Mouse (Mus musculus) forebrain, embryonic 13.5 days (tissue): ENCODE data around the gene Brk1. TPM values are rescaled to one million over a fixed set of nuclear protein-coding genes. Genes with fewer than 3 reads are reported as not detected.

Experiments used
- ATAC-seq: fragments of 200-750 bp; cut with Nextera tagmentation; 2 replicates; pipeline ENCODE4 v1.8.0; 2017
- H3K27ac ChIP-seq: fragments of 300-500 bp; sonication (generic); 2 replicates; pipeline ENCODE4 v1.5.1; 2015; ENCODE audit warnings: inconsistent platforms, mild to moderate bottlenecking, moderate library complexity
- H3K27me3 ChIP-seq: fragments of 300-500 bp; sonication (generic); 2 replicates; pipeline ENCODE4 v1.6.1; 2015; ENCODE audit warnings: mild to moderate bottlenecking, inconsistent platforms
- H3K36me3 ChIP-seq: fragments of 300-500 bp; sonication (generic); 2 replicates; pipeline ENCODE4 v1.6.1; 2015; ENCODE audit warnings: mild to moderate bottlenecking, inconsistent platforms; ENCODE audit not compliant: poor library complexity, severe bottlenecking
- H3K4me1 ChIP-seq: fragments of 300-500 bp; sonication (generic); 2 replicates; pipeline ENCODE4 v1.6.1; 2015; ENCODE audit warnings: inconsistent platforms
- H3K4me2 ChIP-seq: fragments of 300-500 bp; sonication (generic); 2 replicates; pipeline ENCODE4 v1.6.1; 2015; ENCODE audit warnings: inconsistent platforms, mild to moderate bottlenecking, moderate library complexity
- H3K4me3 ChIP-seq: fragments of 300-500 bp; sonication (generic); 2 replicates; pipeline ENCODE4 v1.5.1; 2015; ENCODE audit warnings: mild to moderate bottlenecking, inconsistent platforms
- H3K9ac ChIP-seq: fragments of 300-500 bp; sonication (generic); 2 replicates; pipeline ENCODE4 v1.6.1; 2015; ENCODE audit warnings: mild to moderate bottlenecking, inconsistent platforms
- H3K9me3 ChIP-seq: fragments of 300-500 bp; sonication (generic); replicated peaks from 2 replicates; pipeline ENCODE4 v1.6.1; 2016; ENCODE audit warnings: inconsistent platforms
- WGBS: fragments of 180-500 bp; shearing (Covaris S2); methylation state at CpG from one replicate; pipeline ENCODE4 v1.1.7; 2015; 5-methylcytosine and 5-hydroxymethylcytosine counted together
- polyA plus RNA-seq: library from polyadenylated mRNA; unstranded; fragments of >200 nt; fragmentation: Nextera tagmentation; extraction: Ambion mirVana; gene quantifications from 2 replicates; pipeline ENCODE4 v1.2.1, GENCODE M21; 2015

Gene Brk1
- polyA plus RNA-seq, 1 experiment from 2014 or later: 227 TPM

DNA sequence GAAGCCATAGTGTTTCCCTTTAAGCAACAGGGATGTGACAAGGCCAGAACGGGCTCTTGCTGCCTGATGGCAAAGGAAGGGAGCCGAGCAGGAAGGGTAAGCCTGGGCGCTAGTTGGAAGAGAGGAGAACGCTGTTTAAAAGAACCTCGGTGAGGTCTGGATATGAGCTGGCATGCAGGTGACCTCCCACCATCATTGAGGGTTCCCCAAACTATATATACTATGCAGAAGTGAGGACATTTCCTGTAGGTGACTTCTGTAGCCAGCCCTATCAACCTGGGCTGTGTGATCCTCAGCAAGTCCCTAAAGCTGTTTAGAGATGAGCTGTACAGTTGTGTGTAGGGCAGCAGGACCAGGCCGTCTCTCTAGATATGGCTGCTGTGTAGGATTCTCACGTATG is 59.7 kb downstream of the Brk1 start:
- H3K4me1 ChIP-seq: peaks cover 5% of the 10 kb centered on the region
- H3K4me3 ChIP-seq: no peak overlapping the region
- H3K27ac ChIP-seq: no peak overlapping the region
- no peaks in the 10 kb centered on the region for H3K9me3 ChIP-seq
- WGBS: 88% methylated on average over 7 of the region's 7 CpGs
- H3K27me3 ChIP-seq: no peaks in the 10 kb centered on the region
- H3K9ac ChIP-seq: no peak overlapping the region
- no peaks in the 10 kb centered on the region for H3K36me3 ChIP-seq
- ATAC-seq: no peak
- H3K4me2 ChIP-seq: no peak overlapping the region

Other genes with a start within 250 kb of the Brk1 start
- 65.4 and 70.6 TPM in 2 replicates for gene Tada3, start 226.9 kb upstream of the Brk1 start, polyA plus RNA-seq
- gene Arpc4, start 226.7 kb upstream of the Brk1 start, polyA plus RNA-seq: 368 and 377 TPM in 2 replicates
- 6.7 and 7.6 TPM in 2 replicates for gene Ttll3, start 215.5 kb upstream of the Brk1 start, polyA plus RNA-seq
- gene Rpusd3, start 185.4 kb upstream of the Brk1 start, polyA plus RNA-seq: 20.8 and 24.4 TPM in 2 replicates
- gene Cidec, start 169.0 kb upstream of the Brk1 start, polyA plus RNA-seq: not detected in 2 replicates
- gene Jagn1, start 162.2 kb upstream of the Brk1 start, polyA plus RNA-seq: 86.0 and 92.1 TPM in 2 replicates
- 0.05 TPM in 1 of 2 replicates, not detected in the other for gene Il17re, start 146.3 kb upstream of the Brk1 start, polyA plus RNA-seq
- 0.84 and 1.4 TPM in 2 replicates for gene Il17rc, start 133.3 kb upstream of the Brk1 start, polyA plus RNA-seq
- gene Creld1, start 121.5 kb upstream of the Brk1 start, polyA plus RNA-seq: 47.4 and 47.5 TPM in 2 replicates
- 2.8 and 3.1 TPM in 2 replicates for gene Prrt3, start 102.8 kb upstream of the Brk1 start, polyA plus RNA-seq
- 84.7 and 87.8 TPM in 2 replicates for gene Emc3, start 73.1 kb upstream of the Brk1 start, polyA plus RNA-seq
- 11.9 and 14.1 TPM in 2 replicates for gene Fancd2, start 73.1 kb upstream of the Brk1 start, polyA plus RNA-seq
- 0.28 TPM in 1 of 2 replicates, not detected in the other for gene Fancd2os, start 4.1 kb upstream of the Brk1 start, polyA plus RNA-seq
- 57.3 and 63.9 TPM in 2 replicates for gene Vhl, start 19.2 kb downstream of the Brk1 start, polyA plus RNA-seq
- gene Irak2, start 33.7 kb downstream of the Brk1 start, polyA plus RNA-seq: 0.77 and 0.96 TPM in 2 replicates
- gene Tatdn2, start 92.3 kb downstream of the Brk1 start, polyA plus RNA-seq: 0.47 and 0.81 TPM in 2 replicates
- gene Ghrl, start 115.1 kb downstream of the Brk1 start, polyA plus RNA-seq: 0.42 and 1.0 TPM in 2 replicates
- gene Sec13, start 136.0 kb downstream of the Brk1 start, polyA plus RNA-seq: 256 and 269 TPM in 2 replicates